9 mouse cellular contexts compared by ENCODE assay signal in genomic region chr14:24501256-24501655, GRCm38 (mm10). TPM values are rescaled to one million over a fixed set of nuclear protein-coding genes. Genes with fewer than 3 reads are reported as not detected.
DNase-seq lines count a peak whose midpoint lies in the region; ATAC-seq lines count a peak whose summit lies in the region.
"Had no signal": no experiment of that assay in that cellular context is flagged by ENCODE, and none has a peak within 500 bp of the region (broad histone marks: within the 10 kb centered on the region; RNA-seq: fewer than 3 reads in every experiment).

No protein-coding gene starts in this region.

- H3K4me2 ChIP-seq in kidney, embryonic 16.5 days (replicated peaks; ENCODE audit: low read depth, low read length), result no peak overlapping the region
- H3K4me2 ChIP-seq in embryonic facial prominence, embryonic 14.5 days (ENCODE audit: low read depth, low read length), result no peak overlapping the region
- no peak overlapping the region; the same call in 1 of the 2 replicates for H3K4me2 ChIP-seq in hindbrain, embryonic 16.5 days (ENCODE audit: low read length)
- peak overlapping the region; percentile 40; the same call in 1 of the 2 replicates for H3K4me2 ChIP-seq in neural tube, embryonic 13.5 days
- H3K4me2 ChIP-seq: liver, embryonic 13.5 days had no signal

- no peak overlapping the region for H3K4me3 ChIP-seq in kidney, embryonic 16.5 days (ENCODE audit: low read length)
- H3K4me3 ChIP-seq in embryonic facial prominence, embryonic 14.5 days (ENCODE audit: low read depth, low read length), result no peak overlapping the region
- no peak overlapping the region for H3K4me3 ChIP-seq in hindbrain, embryonic 16.5 days (ENCODE audit: low read length)
- no peak overlapping the region for H3K4me3 ChIP-seq in neural tube, embryonic 13.5 days
- H3K4me3 ChIP-seq: liver, embryonic 13.5 days had no signal

- H3K4me1 ChIP-seq in kidney, embryonic 16.5 days (ENCODE audit: insufficient read depth, low read length), result peaks cover 8% of the 10 kb centered on the region
- H3K4me1 ChIP-seq in embryonic facial prominence, embryonic 14.5 days (ENCODE audit: control insufficient read depth, insufficient read depth, low read length), result 0 out of 2 replicates have a peak, but pooled peaks cover 3% of the 10 kb centered on the region
- peaks cover 8% of the 10 kb centered on the region for H3K4me1 ChIP-seq in hindbrain, embryonic 16.5 days (ENCODE audit: control insufficient read depth, insufficient read depth, low read depth, low read length)
- H3K4me1 ChIP-seq in neural tube, embryonic 13.5 days (replicated peaks), result peaks cover 14% of the 10 kb centered on the region

- ATAC-seq in kidney, embryonic 16.5 days (ENCODE audit: low FRiP score, low TSS enrichment), result no peak
- no peak for ATAC-seq in embryonic facial prominence, embryonic 14.5 days (ENCODE audit: low read depth)
- ATAC-seq in hindbrain, embryonic 16.5 days, result no peak; the same call in 1 of the 2 replicates
- 0 out of 2 replicates have a peak, but pooled peaks have one; percentile 19 for ATAC-seq in neural tube, embryonic 13.5 days (ENCODE audit: low read depth)

- no peak for DNase-seq in kidney, postnatal 14 days
- no peak for DNase-seq in embryonic facial prominence, embryonic 14.5 days (ENCODE audit: low spot score)
- DNase-seq in testis, postnatal 10 days (ENCODE audit: low spot score), result no peak
- no peak for DNase-seq in gastrocnemius, adult 18-20 months (ENCODE audit: low spot score)
- DNase-seq in cerebellum, adult 9-10 months, result no peak

- no peaks in the 10 kb centered on the region for H3K27me3 ChIP-seq in kidney, embryonic 16.5 days (ENCODE audit: insufficient read depth, low read length)
- no peaks in the 10 kb centered on the region for H3K27me3 ChIP-seq in embryonic facial prominence, embryonic 14.5 days (replicated peaks; ENCODE audit: control insufficient read depth, insufficient read depth, low read length)
- no peaks in the 10 kb centered on the region for H3K27me3 ChIP-seq in hindbrain, embryonic 16.5 days (replicated peaks; ENCODE audit: control insufficient read depth, insufficient read depth, low read length)
- no peaks in the 10 kb centered on the region for H3K27me3 ChIP-seq in neural tube, embryonic 13.5 days
- H3K27me3 ChIP-seq: liver, embryonic 13.5 days had no signal

- peaks cover 33% of the 10 kb centered on the region for H3K36me3 ChIP-seq in kidney, embryonic 16.5 days (ENCODE audit: insufficient read depth, low read length)
- peaks cover 30% of the 10 kb centered on the region for H3K36me3 ChIP-seq in embryonic facial prominence, embryonic 14.5 days (ENCODE audit: control insufficient read depth, insufficient read depth, low read length)
- H3K36me3 ChIP-seq in hindbrain, embryonic 16.5 days (ENCODE audit: control insufficient read depth, insufficient read depth, low read length), result peaks cover 22% of the 10 kb centered on the region
- peaks cover 35% of the 10 kb centered on the region for H3K36me3 ChIP-seq in neural tube, embryonic 13.5 days

- H3K9me3 ChIP-seq in kidney, embryonic 16.5 days (ENCODE audit: low read length), result no peaks in the 10 kb centered on the region
- H3K9me3 ChIP-seq in embryonic facial prominence, embryonic 14.5 days (ENCODE audit: control insufficient read depth, low read length), result no peaks in the 10 kb centered on the region
- H3K9me3 ChIP-seq in hindbrain, embryonic 16.5 days (ENCODE audit: control insufficient read depth, low read length), result no peaks in the 10 kb centered on the region
- no peaks in the 10 kb centered on the region for H3K9me3 ChIP-seq in neural tube, embryonic 13.5 days
- H3K9me3 ChIP-seq: liver, embryonic 13.5 days had no signal

- 45% methylated on average over 4 of the region's 4 CpGs for WGBS in kidney, embryonic 16.5 days
- 53% methylated on average over 4 of the region's 4 CpGs for WGBS in embryonic facial prominence, embryonic 14.5 days
- WGBS in hindbrain, embryonic 16.5 days, result 21% methylated on average over 4 of the region's 4 CpGs
- WGBS in neural tube, embryonic 13.5 days, result 33% methylated on average over 4 of the region's 4 CpGs

- peak overlapping the region; percentile 54 for H3K9ac ChIP-seq in kidney, embryonic 16.5 days (replicated peaks; ENCODE audit: low read length)
- peak overlapping the region; percentile 49 for H3K9ac ChIP-seq in embryonic facial prominence, embryonic 14.5 days (ENCODE audit: low read depth, low read length)
- peak overlapping the region; percentile 8 for H3K9ac ChIP-seq in hindbrain, embryonic 16.5 days (ENCODE audit: low read depth, low read length)
- peak overlapping the region; percentile 70 for H3K9ac ChIP-seq in neural tube, embryonic 13.5 days
- H3K9ac ChIP-seq: liver, embryonic 13.5 days had no signal

- peak overlapping the region; percentile 48 for H3K27ac ChIP-seq in kidney, embryonic 16.5 days (ENCODE audit: low read length)
- peak overlapping the region; percentile 75; the same call in 1 of the 2 replicates for H3K27ac ChIP-seq in embryonic facial prominence, embryonic 14.5 days (replicated peaks; ENCODE audit: low read depth, low read length)
- H3K27ac ChIP-seq in hindbrain, embryonic 16.5 days (ENCODE audit: low read depth, low read length), result peak overlapping the region; percentile 88
- peak overlapping the region; percentile 96 for H3K27ac ChIP-seq in neural tube, embryonic 13.5 days (replicated peaks)
- H3K27ac ChIP-seq: liver, embryonic 13.5 days had no signal

RNA-seq across cellular contexts. Expression of gene Rps24, which starts 14.3 kb away (rescaled TPM):
- polyA plus RNA-seq in kidney, embryonic 16.5 days (2015; fragmentation: Nextera tagmentation; extraction: Ambion mirVana), result 686 and 761 TPM in 2 replicates
- 1,276 and 1,392 TPM in 2 replicates for polyA plus RNA-seq in embryonic facial prominence, embryonic 14.5 days (2014; fragmentation: Nextera tagmentation; extraction: Ambion mirVana)
- polyA plus RNA-seq in hindbrain, embryonic 16.5 days (2015; fragmentation: Nextera tagmentation; extraction: Ambion mirVana), result 456 and 490 TPM in 2 replicates
- 669 and 687 TPM in 2 replicates for polyA plus RNA-seq in neural tube, embryonic 13.5 days (2015; fragmentation: Nextera tagmentation; extraction: Ambion mirVana)
- total RNA-seq in gastrocnemius, adult 18-20 months (2021), result 100 to 1,000 TPM; 767 to 782 TPM

RNA-seq across cellular contexts. Expression of gene Polr3a, which starts 14.4 kb away (rescaled TPM):
- 16.8 and 21.1 TPM in 2 replicates for polyA plus RNA-seq in kidney, embryonic 16.5 days (2015; fragmentation: Nextera tagmentation; extraction: Ambion mirVana)
- 14.6 and 14.9 TPM in 2 replicates for polyA plus RNA-seq in embryonic facial prominence, embryonic 14.5 days (2014; fragmentation: Nextera tagmentation; extraction: Ambion mirVana)
- 16.5 and 18.4 TPM in 2 replicates for polyA plus RNA-seq in hindbrain, embryonic 16.5 days (2015; fragmentation: Nextera tagmentation; extraction: Ambion mirVana)
- 18.3 and 22.8 TPM in 2 replicates for polyA plus RNA-seq in neural tube, embryonic 13.5 days (2015; fragmentation: Nextera tagmentation; extraction: Ambion mirVana)
- total RNA-seq in gastrocnemius, adult 18-20 months (2021), result 1 to 10 TPM; 6.2 to 8.2 TPM

Comparison
In these comparisons a context has a peak if more than half of its experiments do, and no peak if none do; other contexts are left out.
1. H3K9ac ChIP-seq: peak in every context shown above with its lines; median percentile 70 in neural tube, embryonic 13.5 days; 54 in kidney, embryonic 16.5 days; 49 in embryonic facial prominence, embryonic 14.5 days; 8 in hindbrain, embryonic 16.5 days.